Mouse (Mus musculus): ENCODE data around the gene Lrfn3. TPM values are rescaled to one million over a fixed set of nuclear protein-coding genes. Genes with fewer than 3 reads are reported as not detected.
A peak's percentile ranks its signal among the peaks of the same experiment; 100 is the strongest.

Lrfn3 gene
- polyA plus RNA-seq, 1 experiment from 2014 or later: 7.5 TPM

DNA sequence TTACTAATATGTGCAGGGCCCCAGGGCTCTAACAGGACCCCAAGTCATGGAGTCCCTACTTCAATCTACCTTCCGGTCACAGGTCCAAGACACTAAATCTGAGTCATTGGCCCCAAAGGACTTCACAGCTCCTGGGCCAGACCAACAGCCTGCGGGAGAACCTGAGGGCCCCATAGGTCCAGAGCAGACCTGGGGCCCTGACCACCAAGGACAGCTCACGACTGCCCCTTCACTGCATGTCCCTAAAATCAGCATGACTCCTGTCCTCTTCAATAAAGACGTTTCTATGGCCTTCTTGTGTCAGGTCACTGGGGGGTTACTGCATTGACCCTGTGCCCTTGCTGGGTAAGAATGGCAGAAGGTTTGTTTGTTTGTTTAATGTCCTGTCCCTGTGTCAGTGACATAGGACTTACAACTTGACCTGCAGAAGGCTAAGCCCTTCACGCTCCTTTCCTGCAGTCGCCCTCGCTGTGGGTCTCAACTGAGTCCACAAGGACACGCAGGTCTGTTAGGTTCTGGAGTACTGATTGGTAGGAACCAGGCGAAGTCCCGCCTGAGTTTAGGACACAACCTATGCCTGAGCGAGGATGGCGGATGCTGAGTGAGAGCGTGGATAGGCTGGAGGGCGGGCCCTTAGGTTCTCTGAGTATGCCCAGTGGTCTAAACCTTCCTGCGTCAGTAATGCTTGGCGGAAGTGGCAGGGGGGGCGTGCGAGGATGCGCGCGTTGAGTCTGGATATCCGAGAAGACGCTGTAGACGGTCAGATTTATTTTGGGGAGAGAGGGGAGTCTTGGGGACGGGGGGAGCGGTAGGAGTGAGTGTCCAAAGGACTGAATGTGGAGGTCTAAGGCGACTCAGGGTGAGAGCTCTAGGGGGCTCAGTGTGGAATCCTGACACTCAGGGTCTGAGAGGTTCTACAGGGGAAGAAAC is 54.2 kb downstream of the Lrfn3 start, which contains the start of gene Alkbh6:
Alkbh6 (plus strand) TSS at position 642 of the 930 bp plus-strand sequence.
- Histone ChIP-seq H3K4me1 (peaks cover 19% of the 10 kb centered on the region), H3K4me2 (replicated peaks) (peak within 1 kb of the TSS; percentile 89), H3K36me3 (peaks cover 60% of the 10 kb centered on the region), H3K9me3 (no peaks in the 10 kb centered on the region), H3K27me3 (no peaks in the 10 kb centered on the region), H3K27ac (peak within 1 kb of the TSS; percentile 72), H3K9ac (peak within 1 kb of the TSS; percentile 76), H3K4me3 (peak within 1 kb of the TSS; percentile 68)
- ATAC-seq (ENCODE audit: low FRiP score, low read depth): peak; percentile 100
- WGBS: 4% methylated on average over 27 of the region's 27 CpGs

DNA sequence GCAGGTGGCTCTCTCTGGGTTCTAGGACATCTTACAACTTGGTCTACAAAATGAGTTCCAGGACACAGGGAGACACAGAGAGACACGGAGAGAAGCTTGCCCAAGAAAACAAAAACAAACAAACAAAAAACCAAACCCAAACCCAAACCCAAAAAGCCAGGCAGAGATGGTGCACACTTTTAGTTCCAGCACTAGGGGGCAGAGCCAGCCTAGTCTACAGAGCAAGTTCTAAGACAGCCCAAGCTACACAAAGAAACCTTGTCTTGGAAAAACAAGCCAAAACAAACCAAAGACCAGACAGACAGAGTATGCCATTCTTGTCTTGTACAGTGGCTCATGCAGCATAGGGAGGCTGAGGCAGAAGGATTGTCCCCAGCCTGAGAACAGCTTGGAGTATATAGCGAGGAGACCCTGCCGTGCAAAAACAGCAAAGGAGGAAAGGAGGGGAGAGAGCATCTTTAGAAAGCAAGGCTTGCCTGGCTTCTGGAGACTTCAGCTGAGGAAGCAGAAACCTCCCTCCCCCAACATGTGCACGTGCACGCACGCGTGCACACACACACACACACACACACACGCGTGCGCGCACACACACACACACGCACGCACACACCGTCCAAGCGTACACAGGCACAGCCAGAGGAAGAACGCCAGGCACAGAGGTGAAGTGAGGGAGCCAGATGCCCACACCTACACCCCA is 56.3 kb downstream of the Lrfn3 start:
- H3K4me2 ChIP-seq (replicated peaks): no peak overlapping the region

More for the DNA sequence above, 56.3 kb downstream of the Lrfn3 start:
- no peaks in the 10 kb centered on the region for H3K9me3 ChIP-seq
- no peak for ATAC-seq (ENCODE audit: low FRiP score, low read depth)
- H3K27me3 ChIP-seq: no peaks in the 10 kb centered on the region
- H3K4me1 ChIP-seq: peaks cover 19% of the 10 kb centered on the region
- 89% methylated on average over 16 of the region's 16 CpGs for WGBS
- H3K4me3 ChIP-seq: no peak overlapping the region
- peaks cover 63% of the 10 kb centered on the region for H3K36me3 ChIP-seq
- no peak overlapping the region for H3K27ac ChIP-seq
- H3K9ac ChIP-seq: no peak overlapping the region

Other genes with a start within 250 kb of the Lrfn3 start
- gene Zfp382, start 240.8 kb downstream of the Lrfn3 start, polyA plus RNA-seq (2015; fragmentation: Nextera tagmentation; extraction: Ambion mirVana): 13.8 and 14.6 TPM in 2 replicates
- 22.2 and 22.4 TPM in 2 replicates for gene Zfp146, start 193.0 kb downstream of the Lrfn3 start, polyA plus RNA-seq (2015; fragmentation: Nextera tagmentation; extraction: Ambion mirVana)
- 1.8 and 2.4 TPM in 2 replicates for gene Cox7a1, start 178.6 kb downstream of the Lrfn3 start, polyA plus RNA-seq (2015; fragmentation: Nextera tagmentation; extraction: Ambion mirVana)
- gene Capns1, start 164.0 kb downstream of the Lrfn3 start, polyA plus RNA-seq (2015; fragmentation: Nextera tagmentation; extraction: Ambion mirVana): 94.9 and 100 TPM in 2 replicates
- 171 and 184 TPM in 2 replicates for gene Polr2i, start 130.8 kb downstream of the Lrfn3 start, polyA plus RNA-seq (2015; fragmentation: Nextera tagmentation; extraction: Ambion mirVana)
- gene Tbcb, start 130.5 kb downstream of the Lrfn3 start, polyA plus RNA-seq (2015; fragmentation: Nextera tagmentation; extraction: Ambion mirVana): 219 and 220 TPM in 2 replicates
- 0.28 TPM in 1 of 2 replicates, not detected in the other for gene Ovol3, start 127.0 kb downstream of the Lrfn3 start, polyA plus RNA-seq (2015; fragmentation: Nextera tagmentation; extraction: Ambion mirVana)
- gene Thap8, start 82.7 kb downstream of the Lrfn3 start, polyA plus RNA-seq (2015; fragmentation: Nextera tagmentation; extraction: Ambion mirVana): 0.28 and 0.48 TPM in 2 replicates
- 8.5 and 9.2 TPM in 2 replicates for gene Wdr62, start 82.4 kb downstream of the Lrfn3 start, polyA plus RNA-seq (2015; fragmentation: Nextera tagmentation; extraction: Ambion mirVana)
- 51.2 and 51.5 TPM in 2 replicates for gene Clip3, start 71.0 kb downstream of the Lrfn3 start, polyA plus RNA-seq (2015; fragmentation: Nextera tagmentation; extraction: Ambion mirVana)
- gene Alkbh6, start 54.1 kb downstream of the Lrfn3 start, polyA plus RNA-seq (2015; fragmentation: Nextera tagmentation; extraction: Ambion mirVana): 94.2 and 99.2 TPM in 2 replicates
- gene Syne4, start 48.0 kb downstream of the Lrfn3 start, polyA plus RNA-seq (2015; fragmentation: Nextera tagmentation; extraction: Ambion mirVana): 89.9 and 90.4 TPM in 2 replicates
- 0.95 and 1.2 TPM in 2 replicates for gene E130208F15Rik, start 41.0 kb downstream of the Lrfn3 start, polyA plus RNA-seq (2015; fragmentation: Nextera tagmentation; extraction: Ambion mirVana)
- gene Sdhaf1, start 38.9 kb downstream of the Lrfn3 start, polyA plus RNA-seq (2015; fragmentation: Nextera tagmentation; extraction: Ambion mirVana): 20.0 and 22.4 TPM in 2 replicates
- gene Tyrobp, start 51.0 kb upstream of the Lrfn3 start, polyA plus RNA-seq (2015; fragmentation: Nextera tagmentation; extraction: Ambion mirVana): 29.7 and 32.7 TPM in 2 replicates
- 0.64 and 0.68 TPM in 2 replicates for gene Hcst, start 57.1 kb upstream of the Lrfn3 start, polyA plus RNA-seq (2015; fragmentation: Nextera tagmentation; extraction: Ambion mirVana)
- 1.3 and 2.0 TPM in 2 replicates for gene Nfkbid, start 59.0 kb upstream of the Lrfn3 start, polyA plus RNA-seq (2015; fragmentation: Nextera tagmentation; extraction: Ambion mirVana)
- gene Aplp1, start 82.8 kb upstream of the Lrfn3 start, polyA plus RNA-seq (2015; fragmentation: Nextera tagmentation; extraction: Ambion mirVana): 38.4 and 44.2 TPM in 2 replicates
- 0.20 and 0.23 TPM in 2 replicates for gene Kirrel2, start 94.9 kb upstream of the Lrfn3 start, polyA plus RNA-seq (2015; fragmentation: Nextera tagmentation; extraction: Ambion mirVana)
- gene Nphs1, start 95.5 kb upstream of the Lrfn3 start, polyA plus RNA-seq (2015; fragmentation: Nextera tagmentation; extraction: Ambion mirVana): 0.09 TPM in 2 replicates
- 0.32 TPM in 1 of 2 replicates, not detected in the other for gene Prodh2, start 130.8 kb upstream of the Lrfn3 start, polyA plus RNA-seq (2015; fragmentation: Nextera tagmentation; extraction: Ambion mirVana)
- 11.4 and 11.6 TPM in 2 replicates for gene Arhgap33, start 172.3 kb upstream of the Lrfn3 start, polyA plus RNA-seq (2015; fragmentation: Nextera tagmentation; extraction: Ambion mirVana)
- gene Hspb6, start 189.4 kb upstream of the Lrfn3 start, polyA plus RNA-seq (2015; fragmentation: Nextera tagmentation; extraction: Ambion mirVana): 15.4 and 17.5 TPM in 2 replicates
- 13.9 TPM in 2 replicates for gene Proser3, start 189.5 kb upstream of the Lrfn3 start, polyA plus RNA-seq (2015; fragmentation: Nextera tagmentation; extraction: Ambion mirVana)
- 44.2 and 48.3 TPM in 2 replicates for gene Lin37, start 197.1 kb upstream of the Lrfn3 start, polyA plus RNA-seq (2015; fragmentation: Nextera tagmentation; extraction: Ambion mirVana)
- gene U2af1l4, start 200.5 kb upstream of the Lrfn3 start, polyA plus RNA-seq (2015; fragmentation: Nextera tagmentation; extraction: Ambion mirVana): 81.3 and 91.1 TPM in 2 replicates
- 13.8 and 14.1 TPM in 2 replicates for gene Gm49396, start 200.6 kb upstream of the Lrfn3 start, polyA plus RNA-seq (2015; fragmentation: Nextera tagmentation; extraction: Ambion mirVana)
- 134 and 141 TPM in 2 replicates for gene Psenen, start 200.9 kb upstream of the Lrfn3 start, polyA plus RNA-seq (2015; fragmentation: Nextera tagmentation; extraction: Ambion mirVana)
- gene Igflr1, start 202.7 kb upstream of the Lrfn3 start, polyA plus RNA-seq (2015; fragmentation: Nextera tagmentation; extraction: Ambion mirVana): 3.2 and 4.9 TPM in 2 replicates
- 11.0 and 12.6 TPM in 2 replicates for gene Kmt2b, start 226.0 kb upstream of the Lrfn3 start, polyA plus RNA-seq (2015; fragmentation: Nextera tagmentation; extraction: Ambion mirVana)
- gene Zbtb32, start 236.1 kb upstream of the Lrfn3 start, polyA plus RNA-seq (2015; fragmentation: Nextera tagmentation; extraction: Ambion mirVana): 0.23 and 0.60 TPM in 2 replicates

All from limb, embryonic 13.5 days (tissue).